Mouse (Mus musculus) neural tube, embryonic 15.5 days (tissue): ENCODE measurements around the gene Zfp575. TPM values are rescaled to one million over a fixed set of nuclear protein-coding genes. Genes with fewer than 3 reads are reported as not detected.

Experiments
- ATAC-seq: fragments of 200-750 bp; cut with Nextera tagmentation; 2 replicates; pipeline ENCODE4 v1.8.0; 2017; ENCODE audit warnings: mild to moderate bottlenecking, moderate TSS enrichment, moderate library complexity; ENCODE audit not compliant: low FRiP score
- H3K27ac ChIP-seq: fragments of 300-500 bp; sonication (generic); replicated peaks from 2 replicates; pipeline ENCODE4 v1.5.1; 2015; ENCODE audit warnings: mild to moderate bottlenecking, inconsistent platforms
- H3K27me3 ChIP-seq: fragments of 300-500 bp; sonication (generic); replicated peaks from 2 replicates; pipeline ENCODE4 v1.6.1; 2015; ENCODE audit warnings: inconsistent platforms
- H3K36me3 ChIP-seq: fragments of 300-500 bp; sonication (generic); 2 replicates; pipeline ENCODE4 v1.6.1; 2015; ENCODE audit warnings: inconsistent platforms
- H3K4me1 ChIP-seq: fragments of 300-500 bp; sonication (generic); 2 replicates; pipeline ENCODE4 v1.6.1; 2015; ENCODE audit warnings: inconsistent platforms
- H3K4me2 ChIP-seq: fragments of 300-500 bp; sonication (generic); 2 replicates; pipeline ENCODE4 v1.6.1; 2015; ENCODE audit warnings: inconsistent platforms, mild to moderate bottlenecking, moderate library complexity
- H3K4me3 ChIP-seq: fragments of 300-500 bp; sonication (generic); replicated peaks from 2 replicates; pipeline ENCODE4 v1.5.1; 2015; ENCODE audit warnings: mild to moderate bottlenecking, inconsistent platforms
- H3K9ac ChIP-seq: fragments of 300-500 bp; sonication (generic); replicated peaks from 2 replicates; pipeline ENCODE4 v1.6.1; 2015; ENCODE audit warnings: mild to moderate bottlenecking, inconsistent platforms
- H3K9me3 ChIP-seq: fragments of 300-500 bp; sonication (generic); replicated peaks from 2 replicates; pipeline ENCODE4 v1.6.1; 2016; ENCODE audit warnings: inconsistent platforms
- WGBS: fragments of 180-500 bp; shearing (Covaris S2); methylation state at CpG from one replicate; pipeline ENCODE4 v1.1.7; 2015; ENCODE audit warnings: mixed read lengths; 5-methylcytosine and 5-hydroxymethylcytosine counted together
- polyA plus RNA-seq: library from polyadenylated mRNA; unstranded; fragments of >200 nt; fragmentation: Nextera tagmentation; extraction: Ambion mirVana; gene quantifications from 2 replicates; pipeline ENCODE4 v1.2.1, GENCODE M21; 2015

The Zfp575 gene
- polyA plus RNA-seq, 1 experiment from 2014 or later = 17.5 TPM

GRCm38 (mm10) chr7:24599211-24600067, 12.0 kb upstream of the Zfp575 start:
- Histone ChIP-seq H3K4me1 (peaks cover 13% of the 10 kb centered on the region), H3K4me3 (no peak overlapping the region), H3K27me3 (peaks cover 5% of the 10 kb centered on the region; the same call in 1 of the 2 replicates), H3K36me3 (no peaks in the 10 kb centered on the region), H3K27ac (no peak overlapping the region), H3K9ac (no peak overlapping the region), H3K9me3 (no peaks in the 10 kb centered on the region), H3K4me2 (no peak overlapping the region)
- ATAC-seq = no peak
- 81% methylated on average over 15 of the region's 15 CpGs for WGBS

GRCm38 (mm10) chr7:24598121-24598520, 10.7 kb upstream of the Zfp575 start:
- Histone ChIP-seq H3K4me3 (no peak overlapping the region), H3K4me2 (no peak overlapping the region), H3K9ac (no peak overlapping the region), H3K9me3 (no peaks in the 10 kb centered on the region), H3K4me1 (peaks cover 24% of the 10 kb centered on the region), H3K27ac (no peak overlapping the region), H3K36me3 (no peaks in the 10 kb centered on the region), H3K27me3 (peaks cover 5% of the 10 kb centered on the region; the same call in 1 of the 2 replicates)
- no peak for ATAC-seq
- WGBS = 77% methylated on average over 4 of the region's 4 CpGs

DNA sequence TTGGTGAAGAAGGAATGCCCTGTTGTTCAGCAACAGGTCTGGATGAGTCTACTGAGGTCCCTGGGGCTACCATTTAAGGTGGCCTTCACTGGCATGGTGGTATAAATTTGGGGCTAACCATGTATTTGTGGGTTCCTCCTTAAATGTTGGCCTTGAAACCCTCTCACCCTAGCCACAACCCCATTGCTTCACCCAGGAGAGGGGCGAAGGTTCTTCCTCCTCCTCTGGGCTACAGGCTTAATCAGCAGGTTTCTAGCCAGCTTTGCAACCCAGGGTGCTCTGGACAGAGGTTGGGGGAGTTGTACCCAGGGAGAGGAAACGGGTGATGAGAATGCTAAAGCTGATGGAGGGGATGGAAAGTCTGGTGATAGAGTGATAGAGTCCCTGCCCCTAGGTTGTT, 8.0 kb upstream of the Zfp575 start:
- no peaks in the 10 kb centered on the region for H3K36me3 ChIP-seq
- peaks cover 5% of the 10 kb centered on the region; the same call in 1 of the 2 replicates for H3K27me3 ChIP-seq
- WGBS = 85% methylated on average over 2 of the region's 2 CpGs
- no peaks in the 10 kb centered on the region for H3K9me3 ChIP-seq
- H3K4me1 ChIP-seq = peaks cover 22% of the 10 kb centered on the region
- no peak overlapping the region for H3K9ac ChIP-seq
- H3K4me3 ChIP-seq = no peak overlapping the region
- H3K4me2 ChIP-seq = no peak overlapping the region
- H3K27ac ChIP-seq = no peak overlapping the region
- ATAC-seq = no peak

GRCm38 (mm10) chr7:24594309-24594803, 6.9 kb upstream of the Zfp575 start:
- Histone ChIP-seq H3K9me3 (no peaks in the 10 kb centered on the region), H3K4me1 (peaks cover 22% of the 10 kb centered on the region), H3K4me3 (peak overlapping the region; percentile 69), H3K9ac (peak overlapping the region; percentile 65), H3K36me3 (no peaks in the 10 kb centered on the region), H3K27me3 (peaks cover 5% of the 10 kb centered on the region; the same call in 1 of the 2 replicates), H3K27ac (no peak overlapping the region), H3K4me2 (peak overlapping the region; percentile 73)
- WGBS = 3% methylated on average over 13 of the region's 13 CpGs
- peak; percentile 19; the same call in 1 of the 2 replicates for ATAC-seq

GRCm38 (mm10) chr7:24593621-24594308, 6.3 kb upstream of the Zfp575 start:
- H3K4me1 ChIP-seq = peaks cover 22% of the 10 kb centered on the region
- H3K27ac ChIP-seq = no peak overlapping the region
- WGBS = 2% methylated on average over 39 of the region's 39 CpGs
- ATAC-seq = peak; percentile 90
- H3K36me3 ChIP-seq = no peaks in the 10 kb centered on the region
- H3K4me3 ChIP-seq = peak overlapping the region; percentile 69
- H3K4me2 ChIP-seq = peak overlapping the region; percentile 73
- H3K9me3 ChIP-seq = no peaks in the 10 kb centered on the region
- peak overlapping the region; percentile 65 for H3K9ac ChIP-seq
- H3K27me3 ChIP-seq = peaks cover 5% of the 10 kb centered on the region; the same call in 1 of the 2 replicates

GRCm38 (mm10) chr7:24592781-24593180, 5.3 kb upstream of the Zfp575 start:
- Histone ChIP-seq H3K9me3 (no peaks in the 10 kb centered on the region), H3K4me3 (no peak overlapping the region), H3K27ac (no peak overlapping the region), H3K4me2 (peak overlapping the region; percentile 73; the same call in 1 of the 2 replicates), H3K4me1 (peaks cover 24% of the 10 kb centered on the region), H3K36me3 (no peaks in the 10 kb centered on the region), H3K9ac (no peak overlapping the region), H3K27me3 (peaks cover 5% of the 10 kb centered on the region; the same call in 1 of the 2 replicates)
- WGBS = 80% methylated on average over 6 of the region's 6 CpGs
- ATAC-seq = no peak

DNA sequence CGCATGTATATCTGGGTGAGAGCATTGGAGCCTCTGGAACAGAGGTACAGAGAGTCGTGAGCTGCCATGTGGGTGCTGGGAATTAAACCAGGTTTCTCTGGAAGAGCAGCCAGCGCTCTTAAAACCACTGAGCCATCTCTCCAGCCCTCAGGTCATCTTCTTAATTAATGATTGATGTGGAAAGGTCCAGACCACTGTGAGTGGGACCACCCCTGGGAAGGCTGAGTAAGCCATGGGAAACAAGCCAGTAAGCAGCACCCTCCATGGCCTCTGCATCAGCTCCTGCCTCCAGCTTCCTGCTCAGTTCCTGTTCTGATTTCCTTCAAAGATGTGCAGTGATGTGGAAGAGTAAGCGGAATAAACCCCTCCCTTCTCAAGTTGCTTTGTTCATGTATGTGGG, 4.7 kb upstream of the Zfp575 start:
- Histone ChIP-seq H3K9ac (no peak overlapping the region), H3K4me3 (no peak overlapping the region), H3K9me3 (no peaks in the 10 kb centered on the region), H3K36me3 (no peaks in the 10 kb centered on the region), H3K4me2 (no peak overlapping the region), H3K4me1 (peaks cover 30% of the 10 kb centered on the region), H3K27ac (no peak overlapping the region), H3K27me3 (peaks cover 5% of the 10 kb centered on the region; the same call in 1 of the 2 replicates)
- ATAC-seq = no peak
- 64% methylated on average over 4 of the region's 4 CpGs for WGBS

DNA sequence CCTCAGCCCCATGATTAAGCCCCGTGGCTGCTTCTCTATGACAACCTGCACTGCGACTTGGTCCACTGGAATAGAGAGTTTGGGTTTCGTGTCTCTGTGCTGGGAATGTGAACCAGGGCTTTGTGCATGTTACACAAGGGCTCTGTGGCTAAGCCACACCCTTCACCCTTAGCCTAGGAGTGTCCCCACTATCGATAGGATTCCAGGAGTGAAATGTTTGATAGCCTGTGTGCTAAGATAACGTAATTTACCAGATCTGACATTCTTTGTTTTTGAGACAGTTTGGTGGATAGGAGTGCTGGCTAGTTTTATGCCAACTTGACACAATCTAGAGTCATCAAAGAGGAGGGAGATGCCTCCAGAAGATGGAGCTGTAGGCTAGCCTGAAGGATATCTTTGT, 4.3 kb upstream of the Zfp575 start:
- WGBS = 75% methylated on average over 5 of the region's 5 CpGs
- Histone ChIP-seq H3K9me3 (no peaks in the 10 kb centered on the region), H3K36me3 (no peaks in the 10 kb centered on the region), H3K27ac (no peak overlapping the region), H3K4me3 (no peak overlapping the region), H3K4me1 (peaks cover 34% of the 10 kb centered on the region), H3K27me3 (peaks cover 7% of the 10 kb centered on the region), H3K4me2 (no peak overlapping the region), H3K9ac (no peak overlapping the region)
- no peak for ATAC-seq

DNA sequence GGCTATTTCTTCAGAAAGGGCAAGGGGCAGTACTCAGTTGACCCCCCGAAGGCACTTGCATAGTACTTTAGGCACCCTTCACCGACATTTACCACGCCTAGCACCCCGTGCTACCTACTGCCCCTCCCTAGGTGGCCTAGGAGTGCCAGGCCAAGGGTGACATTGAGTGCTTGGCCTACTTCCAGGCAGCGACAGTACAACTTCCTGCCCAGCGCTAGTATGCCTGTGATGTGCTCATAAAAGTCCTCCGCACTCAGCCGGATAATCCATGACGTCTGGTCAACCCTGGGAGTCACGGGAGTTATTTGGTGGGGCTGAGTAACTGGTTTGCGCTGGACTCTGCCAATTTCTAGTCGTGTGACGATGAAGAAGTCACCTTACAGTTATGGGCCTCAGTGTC, 895 bp upstream of the Zfp575 start:
- no peaks in the 10 kb centered on the region for H3K9me3 ChIP-seq

DNA sequence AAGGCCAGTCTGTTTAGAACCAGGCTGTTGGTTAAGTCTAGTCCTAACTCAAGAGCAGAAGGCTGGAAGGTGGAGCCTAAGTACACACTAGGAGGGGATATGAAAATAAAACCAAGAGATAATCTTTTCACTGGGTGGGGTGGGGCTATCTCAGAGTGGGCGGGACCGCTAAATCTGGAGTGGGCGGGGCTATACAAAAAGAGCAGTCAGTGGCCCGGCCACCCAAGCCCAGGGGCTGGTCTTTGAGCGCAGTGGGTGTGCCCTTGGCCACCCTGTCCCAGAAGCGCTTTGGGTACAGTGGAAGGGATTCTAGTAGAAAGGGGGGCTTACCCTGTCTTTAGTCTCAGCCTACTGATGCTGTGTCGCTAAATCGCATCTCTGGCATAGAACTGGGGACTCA, 613 bp downstream of the Zfp575 start:
- Histone ChIP-seq H3K27ac (no peak overlapping the region; the same call in 1 of the 2 replicates), H3K4me3 (peak overlapping the region; percentile 69), H3K27me3 (peaks cover 21% of the 10 kb centered on the region), H3K4me2 (peak overlapping the region; percentile 72), H3K4me1 (peaks cover 22% of the 10 kb centered on the region), H3K9me3 (no peaks in the 10 kb centered on the region), H3K9ac (peak overlapping the region; percentile 90), H3K36me3 (no peaks in the 10 kb centered on the region)
- 6% methylated on average over 8 of the region's 8 CpGs for WGBS
- ATAC-seq = peak; percentile 74

More for the DNA sequence above, 895 bp upstream of the Zfp575 start:
- H3K36me3 ChIP-seq = no peaks in the 10 kb centered on the region
- H3K4me3 ChIP-seq = no peak overlapping the region
- H3K4me2 ChIP-seq = no peak overlapping the region
- peaks cover 21% of the 10 kb centered on the region for H3K27me3 ChIP-seq
- H3K9ac ChIP-seq = no peak overlapping the region
- no peak overlapping the region for H3K27ac ChIP-seq
- WGBS = 84% methylated on average over 13 of the region's 13 CpGs
- H3K4me1 ChIP-seq = peaks cover 30% of the 10 kb centered on the region
- ATAC-seq = no peak

DNA sequence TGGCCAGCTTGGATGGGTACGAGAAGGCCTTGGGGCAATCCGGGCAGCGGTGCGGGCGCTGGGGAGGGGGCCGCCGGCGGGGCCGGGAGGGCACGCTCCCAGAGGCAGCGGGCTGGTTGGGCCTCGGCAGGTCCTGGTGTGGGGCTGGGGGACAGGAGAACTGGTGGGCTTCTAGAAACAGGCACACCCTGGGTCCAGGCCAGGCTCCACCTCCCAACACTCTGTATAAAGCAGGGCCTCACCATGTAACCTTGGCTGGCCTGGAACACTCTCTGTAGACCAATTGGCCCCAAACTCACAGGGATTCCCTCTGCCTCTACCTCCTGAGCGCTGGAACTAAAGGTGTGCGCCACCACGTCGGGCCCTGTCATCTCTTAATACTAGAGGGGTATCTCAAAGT, 1.4 kb downstream of the Zfp575 start:
- no peaks in the 10 kb centered on the region for H3K9me3 ChIP-seq
- 49% methylated on average over 16 of the region's 16 CpGs for whole genome bisulfite sequencing
- H3K27me3 ChIP-seq = peaks cover 21% of the 10 kb centered on the region
- no peaks in the 10 kb centered on the region for H3K36me3 ChIP-seq
- no peak overlapping the region for H3K9ac ChIP-seq
- no peak overlapping the region for H3K27ac ChIP-seq
- no peak overlapping the region for H3K4me3 ChIP-seq
- no peak for ATAC-seq
- H3K4me2 ChIP-seq = peak overlapping the region; percentile 72
- H3K4me1 ChIP-seq = peaks cover 22% of the 10 kb centered on the region
